Mouse (Mus musculus) forebrain, embryonic 13.5 days (tissue): ENCODE results near the gene Ppil3. TPM values are rescaled to one million over a fixed set of nuclear protein-coding genes. Genes with fewer than 3 reads are reported as not detected.

Experiments
- ATAC-seq: fragments of 200-750 bp; cut with Nextera tagmentation; 2 replicates; pipeline ENCODE4 v1.8.0; 2017
- H3K27ac ChIP-seq: fragments of 300-500 bp; sonication (generic); 2 replicates; pipeline ENCODE4 v1.5.1; 2015; ENCODE audit warnings: inconsistent platforms, mild to moderate bottlenecking, moderate library complexity
- H3K27me3 ChIP-seq: fragments of 300-500 bp; sonication (generic); 2 replicates; pipeline ENCODE4 v1.6.1; 2015; ENCODE audit warnings: mild to moderate bottlenecking, inconsistent platforms
- H3K36me3 ChIP-seq: fragments of 300-500 bp; sonication (generic); 2 replicates; pipeline ENCODE4 v1.6.1; 2015; ENCODE audit warnings: mild to moderate bottlenecking, inconsistent platforms; ENCODE audit not compliant: poor library complexity, severe bottlenecking
- H3K4me1 ChIP-seq: fragments of 300-500 bp; sonication (generic); 2 replicates; pipeline ENCODE4 v1.6.1; 2015; ENCODE audit warnings: inconsistent platforms
- H3K4me2 ChIP-seq: fragments of 300-500 bp; sonication (generic); 2 replicates; pipeline ENCODE4 v1.6.1; 2015; ENCODE audit warnings: inconsistent platforms, mild to moderate bottlenecking, moderate library complexity
- H3K4me3 ChIP-seq: fragments of 300-500 bp; sonication (generic); 2 replicates; pipeline ENCODE4 v1.5.1; 2015; ENCODE audit warnings: mild to moderate bottlenecking, inconsistent platforms
- H3K9ac ChIP-seq: fragments of 300-500 bp; sonication (generic); 2 replicates; pipeline ENCODE4 v1.6.1; 2015; ENCODE audit warnings: mild to moderate bottlenecking, inconsistent platforms
- H3K9me3 ChIP-seq: fragments of 300-500 bp; sonication (generic); replicated peaks from 2 replicates; pipeline ENCODE4 v1.6.1; 2016; ENCODE audit warnings: inconsistent platforms
- WGBS: fragments of 180-500 bp; shearing (Covaris S2); methylation state at CpG from one replicate; pipeline ENCODE4 v1.1.7; 2015; 5-methylcytosine and 5-hydroxymethylcytosine counted together
- polyA plus RNA-seq: library from polyadenylated mRNA; unstranded; fragments of >200 nt; fragmentation: Nextera tagmentation; extraction: Ambion mirVana; gene quantifications from 2 replicates; pipeline ENCODE4 v1.2.1, GENCODE M21; 2015

Ppil3 gene
- polyA plus RNA-seq, 1 experiment from 2014 or later = 54.2 TPM

GRCm38 (mm10) chr1:58407321-58407720, 38.0 kb downstream of the Ppil3 start:
- Histone ChIP-seq H3K27ac (no peak overlapping the region), H3K36me3 (peaks cover 76% of the 10 kb centered on the region), H3K4me3 (no peak overlapping the region), H3K27me3 (no peaks in the 10 kb centered on the region), H3K9ac (no peak overlapping the region), H3K9me3 (no peaks in the 10 kb centered on the region), H3K4me2 (no peak overlapping the region), H3K4me1 (no peaks in the 10 kb centered on the region)
- WGBS = 95% methylated on average over 7 of the region's 7 CpGs
- ATAC-seq = no peak

DNA sequence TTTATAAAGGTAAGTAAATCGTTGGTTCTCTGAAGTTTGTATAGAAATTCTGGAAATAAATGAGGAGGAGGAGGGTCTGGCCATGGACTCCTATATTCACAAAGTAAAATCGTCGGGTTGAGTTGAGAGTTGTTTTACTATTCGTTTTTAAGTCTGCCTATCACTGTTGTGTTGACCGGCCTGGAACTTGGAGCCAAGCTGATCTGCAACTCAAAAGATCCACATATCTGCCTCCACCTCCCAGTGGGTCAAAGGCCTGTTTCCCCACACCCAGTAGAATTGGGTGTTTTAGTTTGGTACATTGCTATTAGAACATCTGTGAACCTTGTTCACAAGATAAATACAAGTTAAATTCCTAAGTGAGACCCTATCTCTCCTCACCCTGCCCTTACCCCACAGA, 41.5 kb downstream of the Ppil3 start:
- WGBS = 96% methylated on average over 5 of the region's 5 CpGs
- Histone ChIP-seq H3K27ac (no peak overlapping the region), H3K9me3 (no peaks in the 10 kb centered on the region), H3K27me3 (no peaks in the 10 kb centered on the region), H3K4me1 (no peaks in the 10 kb centered on the region), H3K4me2 (no peak overlapping the region), H3K36me3 (peaks cover 81% of the 10 kb centered on the region), H3K9ac (no peak overlapping the region), H3K4me3 (no peak overlapping the region)
- no peak for ATAC-seq

DNA sequence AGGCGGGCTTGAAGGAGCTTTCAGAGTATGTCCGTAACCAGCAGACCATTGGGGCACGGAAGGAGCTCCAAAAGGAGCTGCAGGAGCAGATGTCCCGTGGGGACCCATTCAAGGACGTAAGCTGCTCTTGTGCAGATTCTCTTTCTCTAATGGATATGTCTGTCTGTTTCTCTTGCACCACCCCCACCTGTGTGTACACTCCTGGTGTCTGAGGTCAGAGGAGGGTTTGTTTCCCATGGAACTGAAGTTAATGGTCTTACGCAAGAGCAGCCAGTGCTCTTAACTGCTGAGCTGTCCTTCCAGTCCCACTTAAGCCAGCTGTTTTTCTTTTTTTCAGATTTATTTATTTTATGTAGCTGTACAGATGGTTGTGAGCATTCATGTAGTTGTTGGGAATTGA, 43.9 kb downstream of the Ppil3 start:
- Histone ChIP-seq H3K9ac (no peak overlapping the region), H3K27ac (no peak overlapping the region), H3K36me3 (peaks cover 88% of the 10 kb centered on the region), H3K9me3 (no peaks in the 10 kb centered on the region), H3K27me3 (no peaks in the 10 kb centered on the region), H3K4me2 (no peak overlapping the region), H3K4me3 (no peak overlapping the region), H3K4me1 (no peaks in the 10 kb centered on the region)
- no peak for ATAC-seq
- WGBS = 91% methylated on average over 6 of the region's 6 CpGs

GRCm38 (mm10) chr1:58397731-58398130, 47.6 kb downstream of the Ppil3 start:
- 93% methylated on average over 6 of the region's 6 CpGs for WGBS
- ATAC-seq = no peak

DNA sequence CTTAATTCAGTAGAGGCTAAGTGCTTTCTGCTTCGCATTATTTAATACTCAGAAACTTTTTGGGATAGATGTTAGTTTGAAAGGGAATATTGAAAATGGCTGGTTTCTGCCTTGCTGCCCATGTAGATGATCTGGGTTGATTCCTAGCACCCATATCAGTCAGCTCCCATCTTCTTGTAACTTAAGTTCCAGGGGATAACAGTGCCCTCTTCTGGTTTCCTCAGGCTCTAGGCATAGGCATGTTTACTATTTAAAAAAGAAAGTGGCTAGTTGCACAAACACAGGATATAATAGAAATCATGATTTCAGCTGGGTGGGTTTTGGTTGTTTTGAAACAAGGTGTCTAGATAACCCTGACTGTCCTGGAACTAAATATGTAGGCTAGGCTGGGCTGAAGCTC, 49.1 kb downstream of the Ppil3 start:
- H3K4me1 ChIP-seq = peaks cover 24% of the 10 kb centered on the region
- no peak overlapping the region for H3K27ac ChIP-seq
- H3K9ac ChIP-seq = no peak overlapping the region
- no peaks in the 10 kb centered on the region for H3K27me3 ChIP-seq
- H3K36me3 ChIP-seq = peaks cover 63% of the 10 kb centered on the region
- no peaks in the 10 kb centered on the region for H3K9me3 ChIP-seq
- H3K4me3 ChIP-seq = no peak overlapping the region
- ATAC-seq = no peak
- 89% methylated on average over 1 of the region's 1 CpGs for WGBS
- H3K4me2 ChIP-seq = no peak overlapping the region

More at GRCm38 (mm10) chr1:58397731-58398130, 47.6 kb downstream of the Ppil3 start:
- H3K27me3 ChIP-seq = no peaks in the 10 kb centered on the region
- H3K36me3 ChIP-seq = peaks cover 78% of the 10 kb centered on the region
- H3K4me3 ChIP-seq = no peak overlapping the region
- no peak overlapping the region for H3K4me2 ChIP-seq
- peaks cover 14% of the 10 kb centered on the region for H3K4me1 ChIP-seq
- H3K9ac ChIP-seq = no peak overlapping the region
- no peak overlapping the region for H3K27ac ChIP-seq
- no peaks in the 10 kb centered on the region for H3K9me3 ChIP-seq

GRCm38 (mm10) chr1:58395341-58395740, 49.9 kb downstream of the Ppil3 start:
- peaks cover 55% of the 10 kb centered on the region for H3K36me3 ChIP-seq
- H3K9ac ChIP-seq = no peak overlapping the region
- no peaks in the 10 kb centered on the region for H3K27me3 ChIP-seq
- no peak overlapping the region for H3K4me2 ChIP-seq
- WGBS = 93% methylated on average over 3 of the region's 3 CpGs
- no peak for ATAC-seq
- H3K9me3 ChIP-seq = no peaks in the 10 kb centered on the region
- no peak overlapping the region for H3K27ac ChIP-seq
- no peak overlapping the region for H3K4me3 ChIP-seq
- H3K4me1 ChIP-seq = peaks cover 24% of the 10 kb centered on the region

DNA sequence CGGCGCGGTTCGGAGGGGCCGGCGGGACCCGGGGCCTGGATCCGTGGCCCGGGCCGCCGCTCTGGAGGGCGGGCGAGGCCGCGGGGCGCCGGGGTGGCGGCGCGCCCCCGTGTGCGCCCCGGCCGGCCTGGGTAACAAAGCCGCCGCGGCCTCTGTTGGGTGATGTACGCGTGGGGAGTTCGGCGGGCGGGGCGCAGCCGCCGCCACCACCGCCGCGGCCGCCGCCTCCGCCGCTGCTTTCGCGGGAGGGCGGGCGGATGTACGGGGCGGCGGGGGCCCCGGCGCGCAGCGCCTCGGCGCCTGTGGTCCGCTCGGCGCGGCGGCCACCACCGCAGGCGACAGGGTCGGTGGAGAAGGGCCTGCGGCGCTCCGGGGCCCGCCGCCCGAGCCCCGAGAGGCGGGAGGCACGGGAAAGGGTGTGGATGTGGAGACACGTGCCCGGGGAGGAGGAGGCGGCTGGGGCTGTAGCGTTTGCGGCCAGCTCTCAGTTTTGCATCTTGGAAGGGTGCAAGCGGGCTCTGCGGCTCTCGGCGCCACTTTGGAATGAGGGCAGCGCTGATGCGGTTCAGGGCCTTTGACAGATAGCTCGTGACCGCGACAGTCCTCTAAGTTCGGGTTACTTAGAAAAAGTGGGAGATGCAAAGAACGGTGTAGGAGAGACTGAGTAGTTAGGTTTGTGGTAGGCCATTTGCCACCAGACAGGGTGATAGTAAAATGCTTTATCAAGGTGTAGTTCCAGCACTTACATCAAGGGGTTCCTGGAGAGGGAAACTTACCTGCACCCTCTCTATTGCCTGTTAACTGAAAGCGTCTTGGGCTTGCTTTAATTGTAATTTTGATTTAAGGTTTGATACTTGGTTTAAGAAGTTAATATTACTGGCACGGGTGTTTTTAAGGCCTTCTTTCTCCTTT, 51.7 kb downstream of the Ppil3 start:
- 2% methylated on average over 58 of the region's 90 CpGs for WGBS
- no peaks in the 10 kb centered on the region for H3K9me3 ChIP-seq
- peak; percentile 70 for ATAC-seq

DNA sequence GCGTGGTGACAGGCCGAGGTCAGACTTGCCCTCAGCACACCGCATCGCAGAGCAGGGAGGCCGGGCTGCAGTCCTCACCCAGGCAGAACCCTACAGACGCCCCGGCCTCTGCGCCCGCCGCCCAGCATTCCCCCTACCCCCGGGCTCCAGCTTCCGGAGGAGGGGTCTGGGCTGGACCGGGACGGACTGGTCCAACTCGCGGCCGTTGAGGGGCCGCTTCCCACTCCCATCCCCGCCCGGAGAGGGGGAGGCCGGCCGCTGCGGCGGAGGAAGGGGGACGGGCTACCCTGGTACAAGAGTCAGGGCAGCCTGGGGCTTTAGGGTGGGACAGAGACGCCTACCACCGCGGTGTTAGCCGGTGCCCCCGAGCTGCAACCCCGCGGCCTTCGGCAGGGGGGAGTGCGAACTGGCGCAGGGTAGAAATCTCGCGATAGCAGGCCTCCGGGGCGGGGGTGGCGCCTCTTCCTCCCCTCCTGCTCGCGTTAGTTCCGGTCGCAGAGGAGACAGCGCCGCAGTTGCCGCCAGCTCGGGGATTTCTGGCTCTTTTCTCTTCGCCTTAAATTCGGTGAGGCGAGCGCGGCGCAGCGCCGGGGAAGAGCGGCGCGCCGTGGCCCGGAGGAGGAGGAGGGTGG, 52.5 kb downstream of the Ppil3 start, which contains the start of gene Bzw1:
TSS of gene Bzw1 (plus strand) at position 247 of the 632 bp plus-strand sequence.
- H3K9ac ChIP-seq = peak within 1 kb of the TSS; percentile 97

More for the DNA sequence above, 51.7 kb downstream of the Ppil3 start:
- peak overlapping the region; percentile 89 for H3K4me2 ChIP-seq
- peaks cover 24% of the 10 kb centered on the region for H3K4me1 ChIP-seq
- H3K27ac ChIP-seq = peak overlapping the region; percentile 98
- peak overlapping the region; percentile 97 for H3K9ac ChIP-seq
- H3K36me3 ChIP-seq = peaks cover 38% of the 10 kb centered on the region
- peak overlapping the region; percentile 90 for H3K4me3 ChIP-seq
- no peaks in the 10 kb centered on the region for H3K27me3 ChIP-seq

GRCm38 (mm10) chr1:58392268-58392651, 53.0 kb downstream of the Ppil3 start:
- Histone ChIP-seq H3K36me3 (peaks cover 25% of the 10 kb centered on the region), H3K4me1 (peaks cover 24% of the 10 kb centered on the region), H3K9me3 (no peaks in the 10 kb centered on the region), H3K27ac (peak overlapping the region; percentile 98), H3K4me3 (peak overlapping the region; percentile 90), H3K9ac (peak overlapping the region; percentile 97), H3K4me2 (peak overlapping the region; percentile 89), H3K27me3 (no peaks in the 10 kb centered on the region)
- peak; percentile 4; the same call in 1 of the 2 replicates for ATAC-seq
- WGBS = 2% methylated on average over 16 of the region's 16 CpGs

More for the DNA sequence above, 52.5 kb downstream of the Ppil3 start, which contains the start of gene Bzw1:
- WGBS = 2% methylated on average over 45 of the region's 61 CpGs
- H3K27me3 ChIP-seq = no peaks in the 10 kb centered on the region
- H3K36me3 ChIP-seq = peaks cover 31% of the 10 kb centered on the region
- ATAC-seq = peak; percentile 98
- H3K4me1 ChIP-seq = peaks cover 24% of the 10 kb centered on the region
- H3K27ac ChIP-seq = peak within 1 kb of the TSS; percentile 98
- H3K4me3 ChIP-seq = peak within 1 kb of the TSS; percentile 90
- no peaks in the 10 kb centered on the region for H3K9me3 ChIP-seq
- peak within 1 kb of the TSS; percentile 89 for H3K4me2 ChIP-seq

DNA sequence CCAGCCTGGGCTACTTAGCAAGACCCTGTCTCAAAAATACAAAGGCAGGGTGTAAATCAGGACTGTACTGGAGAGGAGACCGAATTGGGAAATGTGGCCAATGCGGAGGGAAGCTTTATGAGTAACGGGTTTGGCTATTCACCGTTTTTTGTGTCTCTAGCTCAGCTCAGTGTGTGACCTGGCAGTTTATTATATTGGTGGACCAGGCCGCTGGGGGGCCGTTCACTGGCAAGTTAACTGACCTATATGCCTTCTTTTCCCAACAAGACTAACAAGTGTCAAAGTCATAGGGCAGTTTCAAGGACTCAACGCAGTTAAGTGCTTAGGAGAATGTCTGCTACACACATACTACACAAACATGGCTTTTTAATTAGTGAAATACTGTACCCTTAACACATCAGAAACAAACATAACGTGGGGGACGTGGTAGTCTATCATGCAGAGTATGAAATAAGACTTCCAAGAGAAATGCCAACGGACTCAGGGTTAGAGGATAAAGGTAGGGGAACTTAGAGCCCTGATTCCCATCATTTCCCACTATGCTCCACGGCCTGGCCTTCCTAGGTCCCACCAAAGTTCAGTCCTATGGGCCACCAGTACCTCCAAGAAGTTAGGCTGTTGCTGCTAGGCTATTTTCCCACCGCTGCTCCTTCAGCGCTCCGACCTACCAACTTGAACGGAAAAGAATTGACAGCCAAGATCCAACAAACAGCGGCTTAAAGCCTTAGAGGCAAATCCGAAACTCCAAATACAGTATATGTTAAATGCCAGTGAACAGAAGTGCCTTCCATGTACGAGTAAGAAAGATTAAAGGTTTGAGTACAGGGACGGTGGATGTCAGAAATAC, 53.6 kb downstream of the Ppil3 start:
- no peaks in the 10 kb centered on the region for H3K27me3 ChIP-seq
- 0 out of 2 replicates have a peak overlapping the region, but pooled peaks have one; percentile 98 for H3K27ac ChIP-seq
- peak overlapping the region; percentile 97 for H3K9ac ChIP-seq
- peaks cover 19% of the 10 kb centered on the region for H3K36me3 ChIP-seq
- H3K9me3 ChIP-seq = no peaks in the 10 kb centered on the region
- H3K4me2 ChIP-seq = peak overlapping the region; percentile 89
- WGBS = 45% methylated on average over 19 of the region's 19 CpGs
- H3K4me3 ChIP-seq = peak overlapping the region; percentile 90
- ATAC-seq = no peak
- peaks cover 24% of the 10 kb centered on the region for H3K4me1 ChIP-seq

DNA sequence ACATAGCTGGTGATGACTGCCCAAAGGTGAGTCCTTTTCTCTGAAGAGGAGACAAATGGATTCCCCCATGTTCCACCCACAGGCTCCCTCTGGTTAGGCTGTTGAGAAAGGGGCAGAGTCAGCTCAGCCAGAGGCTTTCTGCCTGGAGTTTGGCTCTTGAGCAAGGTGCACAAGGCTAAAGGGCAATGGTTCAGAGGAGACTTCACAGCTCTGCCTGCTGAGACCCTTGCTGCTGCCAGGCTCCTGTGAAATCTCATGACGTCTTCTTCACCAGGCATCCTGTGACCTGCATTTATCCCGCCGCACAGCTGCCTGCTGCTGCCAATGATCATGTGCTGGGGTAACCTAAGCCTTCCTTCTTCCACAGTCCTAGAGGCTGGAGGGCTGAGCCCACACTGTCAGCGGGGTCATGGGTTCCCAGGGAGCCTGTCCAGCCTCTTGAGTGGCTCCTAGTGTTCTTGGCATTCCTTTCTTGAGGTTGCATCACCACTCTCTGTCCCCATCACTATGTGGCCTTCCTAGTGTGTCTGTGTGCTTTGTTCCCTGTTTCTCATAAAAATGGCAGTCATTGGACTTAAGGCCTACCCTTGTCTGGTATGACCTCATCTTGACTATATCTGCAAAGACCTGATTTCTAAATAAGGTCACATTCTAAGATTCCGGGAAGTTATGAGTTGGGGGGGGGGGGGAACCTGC, 62.6 kb downstream of the Ppil3 start:
- 78% methylated on average over 5 of the region's 5 CpGs for WGBS
- Histone ChIP-seq H3K27ac (no peak overlapping the region), H3K4me1 (no peaks in the 10 kb centered on the region)

More for the DNA sequence above, 62.6 kb downstream of the Ppil3 start:
- H3K4me3 ChIP-seq = no peak overlapping the region
- ATAC-seq = no peak
- H3K9ac ChIP-seq = no peak overlapping the region
- H3K27me3 ChIP-seq = no peaks in the 10 kb centered on the region
- no peak overlapping the region for H3K4me2 ChIP-seq
- H3K36me3 ChIP-seq = no peaks in the 10 kb centered on the region
- no peaks in the 10 kb centered on the region for H3K9me3 ChIP-seq
